Mouse (Mus musculus): ENCODE measurements around the gene Sulf2. TPM values are rescaled to one million over a fixed set of nuclear protein-coding genes. Genes with fewer than 3 reads are reported as not detected.

The Sulf2 gene
- polyA plus RNA-seq, 1 experiment from 2014 or later, result 188 TPM

Other genes starting within 250 kb of the Sulf2 start
- gene Ncoa3, start 163.0 kb downstream of the Sulf2 start, polyA plus RNA-seq (2016; fragmentation: Nextera tagmentation; extraction: Ambion mirVana), result 15.5 and 15.7 TPM in 2 replicates